Mouse (Mus musculus): ENCODE results near the gene Fxyd2. TPM values are rescaled to one million over a fixed set of nuclear protein-coding genes. Genes with fewer than 3 reads are reported as not detected.
A peak's percentile ranks its signal among the peaks of the same experiment; 100 is the strongest.

Gene Fxyd2
- polyA plus RNA-seq, 1 experiment from 2014 or later, result 2.5 TPM

- no peaks in the 10 kb centered on the region for H3K27me3 ChIP-seq (ENCODE audit: control insufficient read depth, insufficient read depth, low read depth, low read length)
- no peaks in the 10 kb centered on the region for H3K9me3 ChIP-seq (ENCODE audit: control insufficient read depth, low read length)
- no peak overlapping the region for H3K4me2 ChIP-seq (ENCODE audit: low read depth, low read length)
- H3K27ac ChIP-seq (ENCODE audit: low read length), result no peak overlapping the region
- H3K4me1 ChIP-seq (replicated peaks; ENCODE audit: control insufficient read depth, insufficient read depth, low read length), result no peaks in the 10 kb centered on the region
- H3K4me3 ChIP-seq (ENCODE audit: low read length), result no peak overlapping the region
- H3K36me3 ChIP-seq (ENCODE audit: control insufficient read depth, insufficient read depth, low read length), result no peaks in the 10 kb centered on the region
- WGBS, result 90% methylated on average over 6 of the region's 6 CpGs
- no peak overlapping the region for H3K9ac ChIP-seq (ENCODE audit: low read length)
- no peak for ATAC-seq (ENCODE audit: low read depth)
Observed at GRCm38 (mm10) chr9:45383883-45384282, 15.6 kb upstream of the Fxyd2 start.

GRCm38 (mm10) chr9:45386698-45387097, 12.8 kb upstream of the Fxyd2 start:
- H3K4me3 ChIP-seq (ENCODE audit: low read length), result no peak overlapping the region
- no peak overlapping the region for H3K9ac ChIP-seq (ENCODE audit: low read length)
- H3K27me3 ChIP-seq (ENCODE audit: control insufficient read depth, insufficient read depth, low read depth, low read length), result no peaks in the 10 kb centered on the region
- no peak for ATAC-seq (ENCODE audit: low read depth)
- H3K36me3 ChIP-seq (ENCODE audit: control insufficient read depth, insufficient read depth, low read length), result no peaks in the 10 kb centered on the region
- no peaks in the 10 kb centered on the region for H3K9me3 ChIP-seq (ENCODE audit: control insufficient read depth, low read length)
- no peak overlapping the region for H3K4me2 ChIP-seq (ENCODE audit: low read depth, low read length)
- 76% methylated on average over 5 of the region's 5 CpGs for WGBS
- no peaks in the 10 kb centered on the region for H3K4me1 ChIP-seq (replicated peaks; ENCODE audit: control insufficient read depth, insufficient read depth, low read length)
- no peak overlapping the region for H3K27ac ChIP-seq (ENCODE audit: low read length)

- Histone ChIP-seq H3K4me3 (ENCODE audit: low read length) (no peak overlapping the region), H3K4me1 (replicated peaks; ENCODE audit: control insufficient read depth, insufficient read depth, low read length) (no peaks in the 10 kb centered on the region), H3K27ac (ENCODE audit: low read length) (no peak overlapping the region), H3K4me2 (ENCODE audit: low read depth, low read length) (no peak overlapping the region), H3K36me3 (ENCODE audit: control insufficient read depth, insufficient read depth, low read length) (no peaks in the 10 kb centered on the region), H3K9me3 (ENCODE audit: control insufficient read depth, low read length) (no peaks in the 10 kb centered on the region), H3K9ac (ENCODE audit: low read length) (no peak overlapping the region), H3K27me3 (ENCODE audit: control insufficient read depth, insufficient read depth, low read depth, low read length) (no peaks in the 10 kb centered on the region)
- peak; percentile 43; the same call in 1 of the 2 replicates for ATAC-seq (ENCODE audit: low read depth)
- 28% methylated on average over 12 of the region's 12 CpGs for WGBS
Observed at GRCm38 (mm10) chr9:45388385-45388994, 11.0 kb upstream of the Fxyd2 start.

- H3K4me3 ChIP-seq (ENCODE audit: low read length), result no peak overlapping the region
- no peak overlapping the region for H3K9ac ChIP-seq (ENCODE audit: low read length)
- no peak overlapping the region for H3K4me2 ChIP-seq (ENCODE audit: low read depth, low read length)
- no peak for ATAC-seq (ENCODE audit: low read depth)
- no peaks in the 10 kb centered on the region for H3K27me3 ChIP-seq (ENCODE audit: control insufficient read depth, insufficient read depth, low read depth, low read length)
- H3K9me3 ChIP-seq (ENCODE audit: control insufficient read depth, low read length), result no peaks in the 10 kb centered on the region
- no peaks in the 10 kb centered on the region for H3K36me3 ChIP-seq (ENCODE audit: control insufficient read depth, insufficient read depth, low read length)
- no peaks in the 10 kb centered on the region for H3K4me1 ChIP-seq (replicated peaks; ENCODE audit: control insufficient read depth, insufficient read depth, low read length)
- WGBS, result 71% methylated on average over 8 of the region's 8 CpGs
- no peak overlapping the region for H3K27ac ChIP-seq (ENCODE audit: low read length)
Observed at GRCm38 (mm10) chr9:45389596-45389995, 9.9 kb upstream of the Fxyd2 start.

- Histone ChIP-seq H3K4me3 (ENCODE audit: low read length) (no peak overlapping the region), H3K9me3 (ENCODE audit: control insufficient read depth, low read length) (no peaks in the 10 kb centered on the region), H3K27ac (ENCODE audit: low read length) (no peak overlapping the region), H3K4me1 (replicated peaks; ENCODE audit: control insufficient read depth, insufficient read depth, low read length) (no peaks in the 10 kb centered on the region), H3K27me3 (ENCODE audit: control insufficient read depth, insufficient read depth, low read depth, low read length) (no peaks in the 10 kb centered on the region), H3K9ac (ENCODE audit: low read length) (no peak overlapping the region), H3K36me3 (ENCODE audit: control insufficient read depth, insufficient read depth, low read length) (no peaks in the 10 kb centered on the region), H3K4me2 (ENCODE audit: low read depth, low read length) (no peak overlapping the region)
- WGBS, result 63% methylated on average over 7 of the region's 7 CpGs
- ATAC-seq (ENCODE audit: low read depth), result no peak
Observed at GRCm38 (mm10) chr9:45391299-45391698, 8.2 kb upstream of the Fxyd2 start.

- Histone ChIP-seq H3K4me3 (ENCODE audit: low read length) (no peak overlapping the region), H3K9me3 (ENCODE audit: control insufficient read depth, low read length) (no peaks in the 10 kb centered on the region), H3K27me3 (ENCODE audit: control insufficient read depth, insufficient read depth, low read depth, low read length) (no peaks in the 10 kb centered on the region), H3K27ac (ENCODE audit: low read length) (no peak overlapping the region), H3K36me3 (ENCODE audit: control insufficient read depth, insufficient read depth, low read length) (no peaks in the 10 kb centered on the region), H3K9ac (ENCODE audit: low read length) (no peak overlapping the region), H3K4me2 (ENCODE audit: low read depth, low read length) (no peak overlapping the region), H3K4me1 (replicated peaks; ENCODE audit: control insufficient read depth, insufficient read depth, low read length) (no peaks in the 10 kb centered on the region)
- ATAC-seq (ENCODE audit: low read depth), result no peak
- WGBS, result 82% methylated on average over 6 of the region's 6 CpGs
Observed at GRCm38 (mm10) chr9:45395218-45395617, 4.3 kb upstream of the Fxyd2 start.

- Histone ChIP-seq H3K36me3 (ENCODE audit: control insufficient read depth, insufficient read depth, low read length) (no peaks in the 10 kb centered on the region), H3K4me3 (ENCODE audit: low read length) (no peak overlapping the region), H3K27me3 (ENCODE audit: control insufficient read depth, insufficient read depth, low read depth, low read length) (no peaks in the 10 kb centered on the region), H3K4me2 (ENCODE audit: low read depth, low read length) (no peak overlapping the region), H3K9ac (ENCODE audit: low read length) (no peak overlapping the region), H3K4me1 (replicated peaks; ENCODE audit: control insufficient read depth, insufficient read depth, low read length) (no peaks in the 10 kb centered on the region), H3K27ac (ENCODE audit: low read length) (no peak overlapping the region), H3K9me3 (ENCODE audit: control insufficient read depth, low read length) (no peaks in the 10 kb centered on the region)
- 21% methylated on average over 3 of the region's 3 CpGs for WGBS
- no peak for ATAC-seq (ENCODE audit: low read depth)
Observed at GRCm38 (mm10) chr9:45395796-45396195, 3.7 kb upstream of the Fxyd2 start.

- 42% methylated on average over 1 of the region's 1 CpGs for WGBS
- ATAC-seq (ENCODE audit: low read depth), result no peak
- Histone ChIP-seq H3K4me1 (replicated peaks; ENCODE audit: control insufficient read depth, insufficient read depth, low read length) (no peaks in the 10 kb centered on the region), H3K9me3 (ENCODE audit: control insufficient read depth, low read length) (no peaks in the 10 kb centered on the region), H3K27ac (ENCODE audit: low read length) (no peak overlapping the region), H3K27me3 (ENCODE audit: control insufficient read depth, insufficient read depth, low read depth, low read length) (no peaks in the 10 kb centered on the region), H3K4me3 (ENCODE audit: low read length) (no peak overlapping the region), H3K9ac (ENCODE audit: low read length) (no peak overlapping the region), H3K4me2 (ENCODE audit: low read depth, low read length) (no peak overlapping the region), H3K36me3 (ENCODE audit: control insufficient read depth, insufficient read depth, low read length) (no peaks in the 10 kb centered on the region)
Observed at GRCm38 (mm10) chr9:45398336-45398735, 1.1 kb upstream of the Fxyd2 start.

- 35% methylated on average over 4 of the region's 4 CpGs for WGBS
Observed at GRCm38 (mm10) chr9:45401851-45402250, 2.4 kb downstream of the Fxyd2 start.

GRCm38 (mm10) chr9:45402957-45403356, 3.5 kb downstream of the Fxyd2 start:
- Histone ChIP-seq H3K27ac (ENCODE audit: low read length) (no peak overlapping the region), H3K4me3 (ENCODE audit: low read length) (no peak overlapping the region), H3K9ac (ENCODE audit: low read length) (no peak overlapping the region), H3K9me3 (ENCODE audit: control insufficient read depth, low read length) (no peaks in the 10 kb centered on the region), H3K4me1 (replicated peaks; ENCODE audit: control insufficient read depth, insufficient read depth, low read length) (0 out of 2 replicates have a peak, but pooled peaks cover under 1% of the 10 kb centered on the region), H3K27me3 (ENCODE audit: control insufficient read depth, insufficient read depth, low read depth, low read length) (no peaks in the 10 kb centered on the region), H3K36me3 (ENCODE audit: control insufficient read depth, insufficient read depth, low read length) (no peaks in the 10 kb centered on the region), H3K4me2 (ENCODE audit: low read depth, low read length) (no peak overlapping the region)
- no peak for ATAC-seq (ENCODE audit: low read depth)
- 28% methylated on average over 2 of the region's 2 CpGs for WGBS

More at GRCm38 (mm10) chr9:45401851-45402250, 2.4 kb downstream of the Fxyd2 start:
- Histone ChIP-seq H3K27me3 (ENCODE audit: control insufficient read depth, insufficient read depth, low read depth, low read length) (no peaks in the 10 kb centered on the region), H3K27ac (ENCODE audit: low read length) (no peak overlapping the region), H3K4me2 (ENCODE audit: low read depth, low read length) (no peak overlapping the region), H3K4me1 (replicated peaks; ENCODE audit: control insufficient read depth, insufficient read depth, low read length) (no peaks in the 10 kb centered on the region), H3K9ac (ENCODE audit: low read length) (no peak overlapping the region), H3K36me3 (ENCODE audit: control insufficient read depth, insufficient read depth, low read length) (no peaks in the 10 kb centered on the region), H3K9me3 (ENCODE audit: control insufficient read depth, low read length) (no peaks in the 10 kb centered on the region), H3K4me3 (ENCODE audit: low read length) (no peak overlapping the region)
- no peak for ATAC-seq (ENCODE audit: low read depth)
